Mouse (Mus musculus) lung, postnatal 0 days (tissue): ENCODE data around the gene Lman1l. TPM values are rescaled to one million over a fixed set of nuclear protein-coding genes. Genes with fewer than 3 reads are reported as not detected.

Experiments used
- ATAC-seq: fragments of 200-750 bp; cut with Nextera tagmentation; 2 replicates; pipeline ENCODE4 v1.8.0; 2017; ENCODE audit warnings: moderate library complexity
- DNase-seq: peaks from one replicate; pipeline ENCODE4 v3.0.0-alpha.2; 2016; ENCODE audit warnings: low spot score
- H3K27ac ChIP-seq: fragments of 300-500 bp; sonication (generic); 2 replicates; pipeline ENCODE4 v1.5.1; 2014; ENCODE audit warnings: antibody characterized with exemption, mild to moderate bottlenecking, low read length, mixed read lengths
- H3K27me3 ChIP-seq: fragments of 300-500 bp; sonication (generic); replicated peaks from 2 replicates; pipeline ENCODE4 v1.6.1; 2014; ENCODE audit warnings: low read length, mixed read lengths; ENCODE audit not compliant: insufficient read depth
- H3K36me3 ChIP-seq: fragments of 300-500 bp; sonication (generic); 2 replicates; pipeline ENCODE4 v1.6.1; 2014; ENCODE audit warnings: low read length, mixed read lengths; ENCODE audit not compliant: insufficient read depth
- H3K4me1 ChIP-seq: fragments of 300-500 bp; sonication (generic); 2 replicates; pipeline ENCODE4 v1.6.1; 2014; ENCODE audit warnings: antibody characterized with exemption, low read depth, low read length, mixed read lengths; ENCODE audit not compliant: insufficient read depth
- H3K4me2 ChIP-seq: fragments of 300-500 bp; sonication (generic); replicated peaks from 2 replicates; pipeline ENCODE4 v1.6.1; 2014; ENCODE audit warnings: low read depth, mild to moderate bottlenecking, low read length, moderate library complexity, mixed read lengths
- H3K4me3 ChIP-seq: fragments of 300-500 bp; sonication (generic); 2 replicates; pipeline ENCODE4 v1.5.1; 2014; ENCODE audit warnings: low read depth, low read length
- H3K9ac ChIP-seq: fragments of 300-500 bp; sonication (generic); replicated peaks from 2 replicates; pipeline ENCODE4 v1.6.1; 2014; ENCODE audit warnings: low read depth, mild to moderate bottlenecking
- H3K9me3 ChIP-seq: fragments of 300-500 bp; sonication (generic); 2 replicates; pipeline ENCODE4 v1.6.1; 2016; ENCODE audit warnings: low read length, mixed read lengths
- CTCF ChIP-seq: IDR thresholded peaks from 2 replicates; pipeline ENCODE4 v1.5.1; 2016; ENCODE audit warnings: antibody characterized with exemption, mild to moderate bottlenecking
- EP300 ChIP-seq: IDR thresholded peaks from 2 replicates; pipeline ENCODE4 v1.6.1; 2016; ENCODE audit warnings: antibody characterized with exemption, mild to moderate bottlenecking, control low read depth
- WGBS: fragments of 180-500 bp; shearing (Covaris S2); extraction: QIAGEN DNeasy Blood & Tissue Kit; methylation state at CpG from one replicate; pipeline ENCODE4 v1.1.7; 2014; 5-methylcytosine and 5-hydroxymethylcytosine counted together
- polyA plus RNA-seq: library from polyadenylated mRNA; unstranded; fragments of >200 nt; fragmentation: Nextera tagmentation; extraction: Ambion mirVana; gene quantifications from 2 replicates; pipeline ENCODE4 v1.2.1, GENCODE M21; 2015

Gene Lman1l
- polyA plus RNA-seq, 1 experiment from 2014 or later: not detected

DNA sequence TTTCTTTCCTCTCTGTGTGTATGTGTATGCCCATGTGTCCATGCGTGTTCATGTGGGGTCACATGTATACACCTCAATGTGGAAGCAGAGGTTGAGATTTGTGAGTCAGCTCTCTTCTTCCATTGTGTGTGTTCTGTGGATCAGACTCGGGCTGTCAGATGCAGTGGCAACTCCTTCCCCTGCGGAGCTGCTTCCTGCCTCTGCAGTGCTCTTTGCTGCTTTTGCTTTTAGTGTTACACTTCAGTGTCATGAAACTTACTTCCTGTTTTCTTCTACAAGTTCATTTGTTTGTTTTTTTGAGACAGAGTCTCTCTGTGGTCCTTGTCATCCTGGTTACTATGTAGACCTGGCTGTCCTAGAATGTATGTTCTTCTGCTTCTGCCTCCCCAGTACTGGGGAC lies 35.6 kb downstream of the Lman1l start:
- no peak overlapping the region for H3K4me3 ChIP-seq
- peaks cover 25% of the 10 kb centered on the region for H3K36me3 ChIP-seq
- H3K4me1 ChIP-seq: peaks cover 1% of the 10 kb centered on the region; the same call in 1 of the 2 replicates
- no peak overlapping the region for H3K27ac ChIP-seq
- no peak for ATAC-seq
- WGBS: 83% methylated on average over 3 of the region's 3 CpGs
- H3K4me2 ChIP-seq: no peak overlapping the region
- TF ChIP-seq EP300 (no peak), CTCF (no peak)
- no peak overlapping the region for H3K9ac ChIP-seq
- no peaks in the 10 kb centered on the region for H3K9me3 ChIP-seq
- no peak for DNase-seq
- H3K27me3 ChIP-seq: no peaks in the 10 kb centered on the region

GRCm38 (mm10) chr9:57577144-57577849 lies 43.3 kb downstream of the Lman1l start:
- TF ChIP-seq EP300 (no peak), CTCF (no peak)
- WGBS: 77% methylated on average over 6 of the region's 6 CpGs
- H3K36me3 ChIP-seq: peaks cover 29% of the 10 kb centered on the region
- DNase-seq (no peak), ATAC-seq (no peak)
- H3K4me2 ChIP-seq: no peak overlapping the region
- H3K4me3 ChIP-seq: no peak overlapping the region
- H3K9me3 ChIP-seq: no peaks in the 10 kb centered on the region
- H3K27me3 ChIP-seq: no peaks in the 10 kb centered on the region
- H3K9ac ChIP-seq: no peak overlapping the region
- no peaks in the 10 kb centered on the region for H3K4me1 ChIP-seq
- H3K27ac ChIP-seq: no peak overlapping the region

DNA sequence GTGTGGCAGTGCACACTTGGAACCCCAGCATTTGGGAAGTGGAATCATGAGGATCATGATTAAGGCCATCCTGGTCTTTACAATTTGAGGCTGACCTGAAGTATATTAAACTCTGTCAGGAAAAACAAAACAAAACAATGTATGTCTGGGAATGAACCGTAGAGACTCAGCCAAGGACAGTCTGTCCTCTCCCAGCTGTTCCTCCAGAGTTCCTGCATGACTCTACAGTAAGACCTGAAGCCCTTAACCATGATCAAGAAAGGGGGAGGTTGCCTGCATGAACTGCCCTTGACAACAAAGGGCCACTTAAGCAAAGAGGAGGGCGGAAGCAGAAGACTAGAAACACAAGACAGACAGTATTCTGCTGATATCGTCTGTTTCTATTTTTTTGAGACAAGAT lies 45.0 kb downstream of the Lman1l start:
- peaks cover 14% of the 10 kb centered on the region for H3K36me3 ChIP-seq

GRCm38 (mm10) chr9:57574397-57574796 lies 46.2 kb downstream of the Lman1l start:
- Histone ChIP-seq H3K27ac (no peak overlapping the region), H3K36me3 (0 out of 2 replicates have a peak, but pooled peaks cover 10% of the 10 kb centered on the region), H3K9me3 (no peaks in the 10 kb centered on the region), H3K4me2 (no peak overlapping the region), H3K4me3 (no peak overlapping the region), H3K27me3 (no peaks in the 10 kb centered on the region), H3K9ac (no peak overlapping the region), H3K4me1 (no peaks in the 10 kb centered on the region)
- no peak for TF ChIP-seq CTCF
- no peak for TF ChIP-seq EP300
- DNase-seq (no peak), ATAC-seq (no peak)

More for the DNA sequence above, 45.0 kb downstream of the Lman1l start:
- Histone ChIP-seq H3K4me1 (no peaks in the 10 kb centered on the region), H3K27ac (no peak overlapping the region), H3K4me2 (no peak overlapping the region), H3K9me3 (no peaks in the 10 kb centered on the region), H3K27me3 (no peaks in the 10 kb centered on the region), H3K4me3 (no peak overlapping the region), H3K9ac (no peak overlapping the region)
- WGBS: 56% methylated on average over 3 of the region's 3 CpGs
- peak; percentile 22 for DNase-seq
- no peak for TF ChIP-seq CTCF
- peak; percentile 60 for TF ChIP-seq EP300
- ATAC-seq: peak; percentile 64; the same call in 1 of the 2 replicates

GRCm38 (mm10) chr9:57568500-57568899 lies 52.1 kb downstream of the Lman1l start:
- ATAC-seq: no peak
- WGBS: 96% methylated on average over 6 of the region's 6 CpGs
- no peak overlapping the region for H3K27ac ChIP-seq

GRCm38 (mm10) chr9:57566846-57567245 lies 53.7 kb downstream of the Lman1l start:
- ATAC-seq: no peak
- Histone ChIP-seq H3K27ac (no peak overlapping the region), H3K9ac (no peak overlapping the region)

More at GRCm38 (mm10) chr9:57568500-57568899, 52.1 kb downstream of the Lman1l start:
- no peak for DNase-seq
- Histone ChIP-seq H3K4me2 (no peak overlapping the region), H3K4me1 (peaks cover 5% of the 10 kb centered on the region; the same call in 1 of the 2 replicates), H3K4me3 (no peak overlapping the region), H3K9me3 (no peaks in the 10 kb centered on the region), H3K36me3 (no peaks in the 10 kb centered on the region), H3K9ac (no peak overlapping the region), H3K27me3 (no peaks in the 10 kb centered on the region)
- TF ChIP-seq EP300 (no peak), CTCF (no peak)

More at GRCm38 (mm10) chr9:57566846-57567245, 53.7 kb downstream of the Lman1l start:
- H3K36me3 ChIP-seq: no peaks in the 10 kb centered on the region
- no peaks in the 10 kb centered on the region for H3K9me3 ChIP-seq
- DNase-seq: no peak
- TF ChIP-seq EP300 (no peak), CTCF (peak; percentile 64)
- H3K4me3 ChIP-seq: no peak overlapping the region
- peaks cover 21% of the 10 kb centered on the region; the same call in 1 of the 2 replicates for H3K4me1 ChIP-seq
- no peaks in the 10 kb centered on the region for H3K27me3 ChIP-seq
- WGBS: 48% methylated on average over 8 of the region's 8 CpGs
- H3K4me2 ChIP-seq: no peak overlapping the region
